Mouse (Mus musculus): Measurements from ENCODE around the gene Itgb5. TPM values are rescaled to one million over a fixed set of nuclear protein-coding genes. Genes with fewer than 3 reads are reported as not detected.

The Itgb5 gene
- total and polyA plus RNA-seq, 3 experiments: 0.27 to 0.58 TPM; not detected in 1

DNA sequence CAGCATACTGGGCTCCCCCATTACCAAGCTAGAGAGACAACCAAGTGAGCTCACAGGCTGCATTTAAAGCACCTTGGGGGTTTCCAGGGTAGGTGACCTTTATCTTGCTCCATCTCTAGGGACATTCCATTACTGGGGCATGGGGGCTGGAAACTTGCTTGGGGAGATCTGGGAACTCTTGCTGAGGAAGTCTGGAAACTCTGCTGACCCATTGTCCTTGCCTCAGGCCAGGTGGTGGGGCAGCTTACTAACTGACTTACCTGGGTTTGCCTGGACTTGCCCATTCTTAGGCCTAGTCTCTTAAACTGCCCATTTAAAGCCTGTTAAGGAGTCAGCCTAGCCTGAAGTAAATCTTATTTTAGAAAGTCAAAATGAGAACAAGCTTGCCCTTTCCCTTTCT lies 23.8 kb downstream of the Itgb5 start:
- no peak overlapping the region for H3K27ac ChIP-seq (ENCODE audit: control insufficient read depth, low read depth, low read length)
- H3K4me3 ChIP-seq (ENCODE audit: control insufficient read depth in 1 of 2, insufficient read depth in 1 of 2, low read depth in 2 of 2, low read length in 2 of 2): no peak overlapping the region
- no peaks in the 10 kb centered on the region for H3K36me3 ChIP-seq (ENCODE audit: control insufficient read depth in 1 of 2, insufficient read depth in 2 of 2, low read length in 2 of 2)
- no peaks in the 10 kb centered on the region for H3K9me3 ChIP-seq (replicated peaks; ENCODE audit: insufficient read depth, low read length)
- H3K79me2 ChIP-seq (ENCODE audit: control insufficient read depth, insufficient read depth, low read length, poor library complexity): no peaks in the 10 kb centered on the region
- no peak overlapping the region for H3K9ac ChIP-seq (ENCODE audit: control insufficient read depth, low read depth, low read length, poor library complexity, severe bottlenecking)
- no peaks in the 10 kb centered on the region for H3K27me3 ChIP-seq (ENCODE audit: control insufficient read depth in 1 of 2, insufficient read depth in 2 of 2, low read length in 2 of 2)
- H3K4me1 ChIP-seq (ENCODE audit: control insufficient read depth in 1 of 2, insufficient read depth in 2 of 2, low read length in 2 of 2): peaks cover 0 to 3% of the 10 kb centered on the region in 2 experiments; a peak in 1 of 4 replicates
- DNase-seq (ENCODE audit: low read depth, low spot score): no peak
- TF ChIP-seq NELFE (IDR thresholded peaks at IDR 0.05; ENCODE audit: low read depth, low read length) (no peak), POLR2A (IDR thresholded peaks at IDR 0.05; ENCODE audit: control insufficient read depth in 1 of 2, insufficient read depth in 1 of 2, low read depth in 1 of 2, low read length in 2 of 2, poor library complexity in 1 of 2) (no peak), CHD1 (IDR thresholded peaks at IDR 0.05; ENCODE audit: low read depth, low read length) (no peak), BHLHE40 (IDR thresholded peaks at IDR 0.05; ENCODE audit: borderline replicate concordance, low read depth, low read length) (no peak), SMC3 (IDR thresholded peaks at IDR 0.05; ENCODE audit: low read depth, low read length) (no peak), CTCF (IDR thresholded peaks at IDR 0.05 in 2 of 3, conservative IDR thresholded peaks at IDR 0.05 in 1 of 3; ENCODE audit: control insufficient read depth in 1 of 3, insufficient read depth in 1 of 3, low read depth in 2 of 3, low read length in 3 of 3, poor library complexity in 1 of 3, severe bottlenecking in 1 of 3) (no peak), CHD2 (IDR thresholded peaks at IDR 0.05; ENCODE audit: low read length) (no peak), TBP (IDR thresholded peaks at IDR 0.05; ENCODE audit: low read depth, low read length) (no peak), NRF1 (IDR thresholded peaks at IDR 0.05; ENCODE audit: insufficient read depth, low read depth, low read length, poor library complexity, severe bottlenecking) (no peak)

DNA sequence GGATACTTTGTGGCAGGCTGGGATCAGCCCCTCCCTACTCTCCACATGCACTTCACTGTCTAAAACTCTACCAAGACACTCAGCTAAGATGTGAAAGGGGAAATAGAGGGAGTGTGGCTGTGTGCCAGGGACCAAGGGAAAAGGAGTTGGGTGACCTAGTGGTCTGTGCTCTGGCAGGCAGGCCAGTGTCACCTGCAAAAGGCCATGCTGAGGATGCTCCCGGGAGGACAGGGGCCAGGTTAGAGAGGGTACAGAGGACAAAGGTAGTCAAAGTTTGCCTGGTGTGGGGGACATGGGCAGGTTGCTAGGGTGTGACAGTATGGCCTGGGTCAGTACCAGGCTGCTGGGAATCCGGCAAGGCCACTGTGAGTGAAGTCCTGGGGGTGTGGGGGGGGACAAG lies 29.3 kb downstream of the Itgb5 start:
- Histone ChIP-seq H3K27me3 (ENCODE audit: control insufficient read depth in 1 of 2, insufficient read depth in 2 of 2, low read length in 2 of 2) (no peaks in the 10 kb centered on the region), H3K9ac (ENCODE audit: control insufficient read depth, low read depth, low read length, poor library complexity, severe bottlenecking) (no peak overlapping the region), H3K4me3 (ENCODE audit: control insufficient read depth in 1 of 2, insufficient read depth in 1 of 2, low read depth in 2 of 2, low read length in 2 of 2) (no peak overlapping the region), H3K4me1 (ENCODE audit: control insufficient read depth in 1 of 2, insufficient read depth in 2 of 2, low read length in 2 of 2) (peaks cover 0 to 16% of the 10 kb centered on the region in 2 experiments; a peak in 2 of 4 replicates), H3K79me2 (ENCODE audit: control insufficient read depth, insufficient read depth, low read length, poor library complexity) (no peaks in the 10 kb centered on the region), H3K9me3 (replicated peaks; ENCODE audit: insufficient read depth, low read length) (no peaks in the 10 kb centered on the region), H3K36me3 (ENCODE audit: control insufficient read depth in 1 of 2, insufficient read depth in 2 of 2, low read length in 2 of 2) (peaks cover 0 to 4% of the 10 kb centered on the region in 2 experiments; a peak in 1 of 4 replicates), H3K27ac (ENCODE audit: control insufficient read depth, low read depth, low read length) (no peak overlapping the region)
- DNase-seq (ENCODE audit: low read depth, low spot score): peak; percentile 55
- TF ChIP-seq EP300 (IDR thresholded peaks at IDR 0.05; ENCODE audit: low read depth in 1 of 2, low read length in 2 of 2): no peak
- TF ChIP-seq NRF1 (IDR thresholded peaks at IDR 0.05; ENCODE audit: insufficient read depth, low read depth, low read length, poor library complexity, severe bottlenecking): no peak
- no peak for TF ChIP-seq ZKSCAN1 (IDR thresholded peaks at IDR 0.05; ENCODE audit: low read depth, low read length)
- no peak for TF ChIP-seq NELFE (IDR thresholded peaks at IDR 0.05; ENCODE audit: low read depth, low read length)
- TF ChIP-seq MEF2A (IDR thresholded peaks at IDR 0.05; ENCODE audit: extremely low read depth, insufficient replicate concordance, low read depth, low read length, poor library complexity, severe bottlenecking): no peak
- no peak for TF ChIP-seq MAX (IDR thresholded peaks at IDR 0.05; ENCODE audit: low read length)
- TF ChIP-seq POLR2A (IDR thresholded peaks at IDR 0.05; ENCODE audit: control insufficient read depth in 1 of 2, insufficient read depth in 1 of 2, low read depth in 1 of 2, low read length in 2 of 2, poor library complexity in 1 of 2): no peak
- TF ChIP-seq JUND (IDR thresholded peaks at IDR 0.05; ENCODE audit: low read depth, low read length): no peak
- no peak for TF ChIP-seq GATA1 (IDR thresholded peaks at IDR 0.05; ENCODE audit: low read depth, low read length)
- TF ChIP-seq BHLHE40 (IDR thresholded peaks at IDR 0.05; ENCODE audit: borderline replicate concordance, low read depth, low read length): no peak
- TF ChIP-seq CHD2 (IDR thresholded peaks at IDR 0.05; ENCODE audit: low read length): no peak
